Mouse (Mus musculus): ENCODE data around the gene Ofcc1. TPM values are rescaled to one million over a fixed set of nuclear protein-coding genes. Genes with fewer than 3 reads are reported as not detected.

Ofcc1 gene
- polyA plus RNA-seq, 2 experiments: not detected

- Histone ChIP-seq H3K4me1 (replicated peaks; ENCODE audit: control insufficient read depth in 2 of 2, insufficient read depth in 2 of 2, low read length in 1 of 2) (no peaks in the 10 kb centered on the region), H3K27ac (no peak overlapping the region), H3K4me3 (ENCODE audit: insufficient read depth in 1 of 2, low read depth in 2 of 2, low read length in 2 of 2) (no peak overlapping the region), H3K36me3 (replicated peaks; ENCODE audit: control insufficient read depth, insufficient read depth, low read depth) (no peaks in the 10 kb centered on the region), H3K9me3 (ENCODE audit: control insufficient read depth, low read length) (no peaks in the 10 kb centered on the region), H3K9ac (replicated peaks) (no peak overlapping the region), H3K4me2 (ENCODE audit: low read depth) (no peak overlapping the region), H3K27me3 (ENCODE audit: control insufficient read depth, insufficient read depth, low read length) (no peaks in the 10 kb centered on the region)
- TF ChIP-seq EP300 (IDR thresholded peaks at IDR 0.05; ENCODE audit: low read depth): no peak
- no peak for TF ChIP-seq CTCF (IDR thresholded peaks at IDR 0.05; ENCODE audit: low read depth)
- no peak for DNase-seq (ENCODE audit: low read depth in 3 of 3, low spot score in 3 of 3)
- 65% methylated on average over 5 of the region's 5 CpGs for WGBS (ENCODE audit: insufficient replicate concordance)
- ATAC-seq (ENCODE audit: insufficient read depth): no peak
Observed at GRCm38 (mm10) chr13:39956017-39956416, 405.2 kb downstream of the Ofcc1 start.
